Mouse (Mus musculus): ENCODE results near the gene Uqcrh.

The Uqcrh gene

GRCm38 (mm10) chr4:116074861-116075620, at the start of gene Uqcrh, which contains the start of gene Lrrc41:
Gene Uqcrh (minus strand): TSS chr4:116075071.
Gene Lrrc41 (plus strand): TSS chr4:116075269.
- peak; percentile 78 for DNase-seq (ENCODE audit: low read depth)

- peak; percentile 75 for DNase-seq (ENCODE audit: low read depth)
These were observed 49.0 kb upstream of the Uqcrh start, which contains the start of the genes Rad54l and Pomgnt1 for GRCm38 (mm10) chr4:116123602-116124519. Gene Rad54l (minus strand): TSS chr4:116123690. Gene Pomgnt1 (plus strand): TSS chr4:116123840.

GRCm38 (mm10) chr4:116122762-116123161, 47.9 kb upstream of the Uqcrh start:
- no peak for DNase-seq (ENCODE audit: low read depth)

- no peak for DNase-seq (ENCODE audit: low read depth)
These were observed 36.6 kb upstream of the Uqcrh start for GRCm38 (mm10) chr4:116111486-116111885.

- DNase-seq (ENCODE audit: low read depth): no peak
These were observed 35.8 kb upstream of the Uqcrh start for GRCm38 (mm10) chr4:116110695-116111094.

GRCm38 (mm10) chr4:116105278-116105677, 30.4 kb upstream of the Uqcrh start:
- DNase-seq (ENCODE audit: low read depth): no peak

- DNase-seq (ENCODE audit: low read depth): no peak
These were observed 26.1 kb upstream of the Uqcrh start for GRCm38 (mm10) chr4:116100959-116101358.

- no peak for DNase-seq (ENCODE audit: low read depth)
These were observed 22.3 kb upstream of the Uqcrh start for GRCm38 (mm10) chr4:116097211-116097610.

- DNase-seq (ENCODE audit: low read depth): no peak
These were observed 21.4 kb upstream of the Uqcrh start for GRCm38 (mm10) chr4:116096291-116096690.

GRCm38 (mm10) chr4:116088510-116089249, 13.8 kb upstream of the Uqcrh start:
- DNase-seq (ENCODE audit: low read depth): no peak

GRCm38 (mm10) chr4:116077240-116078095, 2.6 kb upstream of the Uqcrh start:
- DNase-seq (ENCODE audit: low read depth): no peak

- no peak for DNase-seq (ENCODE audit: low read depth)
These were observed 1.7 kb upstream of the Uqcrh start for GRCm38 (mm10) chr4:116076369-116077231.

GRCm38 (mm10) chr4:116075631-116076368, 929 bp upstream of the Uqcrh start:
- no peak for DNase-seq (ENCODE audit: low read depth)

- no peak for DNase-seq (ENCODE audit: low read depth)
These were observed 661 bp downstream of the Uqcrh start for GRCm38 (mm10) chr4:116074145-116074675.

GRCm38 (mm10) chr4:116073146-116073545, 1.7 kb downstream of the Uqcrh start:
- no peak for DNase-seq (ENCODE audit: low read depth)

- DNase-seq (ENCODE audit: low read depth): no peak
These were observed 4.8 kb downstream of the Uqcrh start for GRCm38 (mm10) chr4:116070116-116070515.

- DNase-seq (ENCODE audit: low read depth): no peak
These were observed 11.0 kb downstream of the Uqcrh start for GRCm38 (mm10) chr4:116063855-116064254.

GRCm38 (mm10) chr4:116059012-116059726, 15.7 kb downstream of the Uqcrh start:
- DNase-seq (ENCODE audit: low read depth): no peak

Data from fibroblast of lung, adult 2 months (primary cell).